Mouse (Mus musculus): ENCODE results near the gene Supt3. TPM values are rescaled to one million over a fixed set of nuclear protein-coding genes. Genes with fewer than 3 reads are reported as not detected.

The Supt3 gene
- polyA plus RNA-seq, 1 experiment from 2014 or later = 27.5 TPM

- WGBS = 91% methylated on average over 3 of the region's 3 CpGs
These were observed 269.6 kb downstream of the Supt3 start for GRCm38 (mm10) chr17:45046583-45046982.

GRCm38 (mm10) chr17:45047236-45047635, 270.3 kb downstream of the Supt3 start:
- DNase-seq (ENCODE audit: low spot score) (no peak), ATAC-seq (ENCODE audit: low FRiP score) (no peak)
- Histone ChIP-seq H3K4me1 (replicated peaks; ENCODE audit: control insufficient read depth, insufficient read depth, low read length) (no peaks in the 10 kb centered on the region), H3K9me3 (ENCODE audit: control insufficient read depth, low read length) (no peaks in the 10 kb centered on the region), H3K4me3 (ENCODE audit: low read depth, low read length) (no peak overlapping the region), H3K27me3 (ENCODE audit: control insufficient read depth, insufficient read depth, low read length) (no peaks in the 10 kb centered on the region), H3K27ac (ENCODE audit: low read depth, low read length) (no peak overlapping the region), H3K36me3 (ENCODE audit: control insufficient read depth, insufficient read depth, low read length) (no peaks in the 10 kb centered on the region), H3K4me2 (replicated peaks; ENCODE audit: low read depth, low read length) (no peak overlapping the region), H3K9ac (ENCODE audit: low read depth, low read length) (no peak overlapping the region)
- WGBS = 90% methylated on average over 6 of the region's 6 CpGs

More at GRCm38 (mm10) chr17:45046583-45046982, 269.6 kb downstream of the Supt3 start:
- DNase-seq (ENCODE audit: low spot score) (no peak), ATAC-seq (ENCODE audit: low FRiP score) (no peak)
- H3K4me3 ChIP-seq (ENCODE audit: low read depth, low read length) = no peak overlapping the region
- no peaks in the 10 kb centered on the region for H3K27me3 ChIP-seq (ENCODE audit: control insufficient read depth, insufficient read depth, low read length)
- no peaks in the 10 kb centered on the region for H3K4me1 ChIP-seq (replicated peaks; ENCODE audit: control insufficient read depth, insufficient read depth, low read length)
- H3K27ac ChIP-seq (ENCODE audit: low read depth, low read length) = no peak overlapping the region
- no peaks in the 10 kb centered on the region for H3K36me3 ChIP-seq (ENCODE audit: control insufficient read depth, insufficient read depth, low read length)
- no peak overlapping the region for H3K9ac ChIP-seq (ENCODE audit: low read depth, low read length)
- no peak overlapping the region for H3K4me2 ChIP-seq (replicated peaks; ENCODE audit: low read depth, low read length)
- H3K9me3 ChIP-seq (ENCODE audit: control insufficient read depth, low read length) = no peaks in the 10 kb centered on the region

DNA sequence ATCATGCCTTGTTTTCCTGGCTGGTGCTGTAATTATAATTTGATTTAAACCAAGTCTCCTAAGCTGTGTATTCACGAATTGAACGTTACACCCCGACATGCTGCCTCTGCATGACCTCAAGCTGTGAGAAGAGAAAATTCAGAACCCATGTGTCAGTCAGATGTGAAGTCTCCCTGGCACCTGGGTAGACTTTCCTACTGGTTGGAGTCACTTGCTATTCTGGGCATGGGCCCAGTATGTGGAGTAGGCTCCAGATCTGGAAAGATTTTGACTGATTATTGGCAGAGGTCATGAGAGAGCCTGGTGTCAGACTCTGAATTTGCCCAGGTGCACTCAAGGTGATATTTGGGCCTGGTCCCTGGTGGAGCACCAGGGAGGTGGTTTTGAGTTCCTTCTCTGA, 275.0 kb downstream of the Supt3 start:
- WGBS = 80% methylated on average over 3 of the region's 3 CpGs
- no peak for ATAC-seq (ENCODE audit: low FRiP score)
- H3K27ac ChIP-seq (ENCODE audit: low read depth, low read length) = no peak overlapping the region

GRCm38 (mm10) chr17:45053371-45053770, 276.4 kb downstream of the Supt3 start:
- Histone ChIP-seq H3K9me3 (ENCODE audit: control insufficient read depth, low read length) (no peaks in the 10 kb centered on the region), H3K4me3 (ENCODE audit: low read depth, low read length) (no peak overlapping the region), H3K9ac (ENCODE audit: low read depth, low read length) (no peak overlapping the region), H3K27me3 (ENCODE audit: control insufficient read depth, insufficient read depth, low read length) (no peaks in the 10 kb centered on the region), H3K4me2 (replicated peaks; ENCODE audit: low read depth, low read length) (no peak overlapping the region), H3K4me1 (replicated peaks; ENCODE audit: control insufficient read depth, insufficient read depth, low read length) (no peaks in the 10 kb centered on the region), H3K27ac (ENCODE audit: low read depth, low read length) (no peak overlapping the region), H3K36me3 (ENCODE audit: control insufficient read depth, insufficient read depth, low read length) (no peaks in the 10 kb centered on the region)
- ATAC-seq (ENCODE audit: low FRiP score) (no peak), DNase-seq (ENCODE audit: low spot score) (no peak)
- 88% methylated on average over 3 of the region's 3 CpGs for WGBS

More for the DNA sequence above, 275.0 kb downstream of the Supt3 start:
- H3K4me2 ChIP-seq (replicated peaks; ENCODE audit: low read depth, low read length) = no peak overlapping the region
- H3K4me3 ChIP-seq (ENCODE audit: low read depth, low read length) = no peak overlapping the region
- no peaks in the 10 kb centered on the region for H3K9me3 ChIP-seq (ENCODE audit: control insufficient read depth, low read length)
- H3K27me3 ChIP-seq (ENCODE audit: control insufficient read depth, insufficient read depth, low read length) = no peaks in the 10 kb centered on the region
- no peak for DNase-seq (ENCODE audit: low spot score)
- H3K9ac ChIP-seq (ENCODE audit: low read depth, low read length) = no peak overlapping the region
- H3K4me1 ChIP-seq (replicated peaks; ENCODE audit: control insufficient read depth, insufficient read depth, low read length) = no peaks in the 10 kb centered on the region
- H3K36me3 ChIP-seq (ENCODE audit: control insufficient read depth, insufficient read depth, low read length) = no peaks in the 10 kb centered on the region

GRCm38 (mm10) chr17:45054526-45054925, 277.6 kb downstream of the Supt3 start:
- Histone ChIP-seq H3K27ac (ENCODE audit: low read depth, low read length) (no peak overlapping the region), H3K4me2 (replicated peaks; ENCODE audit: low read depth, low read length) (no peak overlapping the region), H3K9ac (ENCODE audit: low read depth, low read length) (no peak overlapping the region), H3K9me3 (ENCODE audit: control insufficient read depth, low read length) (no peaks in the 10 kb centered on the region), H3K27me3 (ENCODE audit: control insufficient read depth, insufficient read depth, low read length) (no peaks in the 10 kb centered on the region), H3K36me3 (ENCODE audit: control insufficient read depth, insufficient read depth, low read length) (no peaks in the 10 kb centered on the region), H3K4me3 (ENCODE audit: low read depth, low read length) (no peak overlapping the region), H3K4me1 (replicated peaks; ENCODE audit: control insufficient read depth, insufficient read depth, low read length) (no peaks in the 10 kb centered on the region)
- 76% methylated on average over 4 of the region's 4 CpGs for WGBS
- ATAC-seq (ENCODE audit: low FRiP score) (no peak), DNase-seq (ENCODE audit: low spot score) (no peak)

DNA sequence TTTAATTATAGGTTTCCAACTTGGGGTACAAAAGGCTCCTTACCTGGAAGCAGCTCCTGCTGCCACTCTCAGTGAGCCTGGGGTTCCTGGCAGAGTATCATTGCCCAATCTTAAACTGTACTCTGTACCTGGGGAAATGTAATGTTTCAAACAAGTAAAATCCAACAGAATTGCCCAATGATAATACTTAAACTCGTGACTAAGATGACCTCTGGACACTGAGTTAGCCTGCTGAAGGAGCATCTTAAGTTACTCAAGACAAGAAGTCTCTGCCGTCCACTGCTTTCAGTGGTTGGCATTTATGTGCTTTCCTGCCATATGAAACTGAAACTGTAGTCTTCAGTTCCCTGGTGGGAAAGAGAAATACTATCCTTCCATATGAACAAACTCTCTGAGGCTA, 279.9 kb downstream of the Supt3 start:
- no peaks in the 10 kb centered on the region for H3K4me1 ChIP-seq (replicated peaks; ENCODE audit: control insufficient read depth, insufficient read depth, low read length)
- no peak overlapping the region for H3K9ac ChIP-seq (ENCODE audit: low read depth, low read length)
- WGBS = 83% methylated on average over 2 of the region's 2 CpGs
- no peak for DNase-seq (ENCODE audit: low spot score)
- H3K4me2 ChIP-seq (replicated peaks; ENCODE audit: low read depth, low read length) = no peak overlapping the region
- no peak for ATAC-seq (ENCODE audit: low FRiP score)
- H3K9me3 ChIP-seq (ENCODE audit: control insufficient read depth, low read length) = no peaks in the 10 kb centered on the region
- no peaks in the 10 kb centered on the region for H3K27me3 ChIP-seq (ENCODE audit: control insufficient read depth, insufficient read depth, low read length)
- H3K36me3 ChIP-seq (ENCODE audit: control insufficient read depth, insufficient read depth, low read length) = no peaks in the 10 kb centered on the region
- no peak overlapping the region for H3K4me3 ChIP-seq (ENCODE audit: low read depth, low read length)
- H3K27ac ChIP-seq (ENCODE audit: low read depth, low read length) = no peak overlapping the region

GRCm38 (mm10) chr17:45057780-45058179, 280.8 kb downstream of the Supt3 start:
- H3K4me1 ChIP-seq (replicated peaks; ENCODE audit: control insufficient read depth, insufficient read depth, low read length) = no peaks in the 10 kb centered on the region
- H3K4me3 ChIP-seq (ENCODE audit: low read depth, low read length) = no peak overlapping the region
- ATAC-seq (ENCODE audit: low FRiP score) (no peak), DNase-seq (ENCODE audit: low spot score) (no peak)
- no peak overlapping the region for H3K27ac ChIP-seq (ENCODE audit: low read depth, low read length)
- H3K27me3 ChIP-seq (ENCODE audit: control insufficient read depth, insufficient read depth, low read length) = no peaks in the 10 kb centered on the region
- no peaks in the 10 kb centered on the region for H3K9me3 ChIP-seq (ENCODE audit: control insufficient read depth, low read length)
- WGBS = 86% methylated on average over 6 of the region's 6 CpGs
- no peak overlapping the region for H3K9ac ChIP-seq (ENCODE audit: low read depth, low read length)
- no peak overlapping the region for H3K4me2 ChIP-seq (replicated peaks; ENCODE audit: low read depth, low read length)
- no peaks in the 10 kb centered on the region for H3K36me3 ChIP-seq (ENCODE audit: control insufficient read depth, insufficient read depth, low read length)

DNA sequence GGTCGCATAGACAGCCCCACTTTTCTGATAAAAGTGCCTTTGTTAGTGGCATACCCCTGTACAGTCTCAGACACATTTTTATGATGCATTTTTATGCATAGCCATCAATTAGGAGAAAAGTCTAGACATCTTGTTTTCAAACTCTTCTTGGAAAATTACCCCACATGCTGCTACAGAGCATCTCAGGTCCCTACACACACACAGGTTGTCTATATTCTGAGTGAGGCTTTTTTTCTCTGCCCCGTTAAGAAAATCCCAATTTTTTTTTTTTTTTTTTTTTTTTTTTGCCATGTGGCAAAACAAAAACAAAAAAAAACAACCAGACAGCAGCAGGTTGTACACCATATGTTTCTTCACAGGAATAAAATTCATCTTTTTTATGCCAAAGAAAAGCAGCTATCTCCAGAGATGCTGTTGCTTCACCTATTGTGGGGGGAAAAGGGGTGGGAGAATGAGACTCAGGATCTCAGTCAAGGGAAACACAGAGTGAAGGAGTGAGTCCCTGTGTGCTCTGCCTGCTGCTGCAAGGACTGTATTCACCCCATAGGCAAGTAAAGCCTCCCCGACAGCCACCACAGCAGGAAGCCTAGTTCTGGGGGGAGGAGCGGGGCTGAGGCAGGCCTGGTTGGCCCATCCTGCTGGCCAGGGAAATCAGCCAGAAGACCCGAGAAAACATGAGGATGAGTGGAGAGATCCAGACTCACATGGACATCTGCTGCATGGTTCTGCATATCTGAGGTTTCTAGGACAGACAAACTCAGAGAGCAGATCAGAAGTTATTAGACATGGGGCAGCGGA, 281.8 kb downstream of the Supt3 start:
- DNase-seq (ENCODE audit: low spot score) = no peak
- Histone ChIP-seq H3K9ac (ENCODE audit: low read depth, low read length) (no peak overlapping the region), H3K4me3 (ENCODE audit: low read depth, low read length) (no peak overlapping the region), H3K4me1 (replicated peaks; ENCODE audit: control insufficient read depth, insufficient read depth, low read length) (no peaks in the 10 kb centered on the region), H3K9me3 (ENCODE audit: control insufficient read depth, low read length) (no peaks in the 10 kb centered on the region), H3K4me2 (replicated peaks; ENCODE audit: low read depth, low read length) (no peak overlapping the region), H3K27me3 (ENCODE audit: control insufficient read depth, insufficient read depth, low read length) (no peaks in the 10 kb centered on the region), H3K36me3 (ENCODE audit: control insufficient read depth, insufficient read depth, low read length) (no peaks in the 10 kb centered on the region), H3K27ac (ENCODE audit: low read depth, low read length) (no peak overlapping the region)
- ATAC-seq (ENCODE audit: low FRiP score) = no peak
- 57% methylated on average over 6 of the region's 6 CpGs for WGBS

- 78% methylated on average over 5 of the region's 5 CpGs for WGBS
These were observed 286.8 kb downstream of the Supt3 start for GRCm38 (mm10) chr17:45063776-45064175.

More at GRCm38 (mm10) chr17:45063776-45064175, 286.8 kb downstream of the Supt3 start:
- Histone ChIP-seq H3K36me3 (ENCODE audit: control insufficient read depth, insufficient read depth, low read length) (no peaks in the 10 kb centered on the region), H3K4me2 (replicated peaks; ENCODE audit: low read depth, low read length) (no peak overlapping the region), H3K9ac (ENCODE audit: low read depth, low read length) (no peak overlapping the region), H3K27ac (ENCODE audit: low read depth, low read length) (no peak overlapping the region), H3K4me3 (ENCODE audit: low read depth, low read length) (no peak overlapping the region), H3K27me3 (ENCODE audit: control insufficient read depth, insufficient read depth, low read length) (no peaks in the 10 kb centered on the region), H3K4me1 (replicated peaks; ENCODE audit: control insufficient read depth, insufficient read depth, low read length) (no peaks in the 10 kb centered on the region), H3K9me3 (ENCODE audit: control insufficient read depth, low read length) (no peaks in the 10 kb centered on the region)
- DNase-seq (ENCODE audit: low spot score) (no peak), ATAC-seq (ENCODE audit: low FRiP score) (no peak)
